Mouse (Mus musculus): ENCODE data around the gene St7. TPM values are rescaled to one million over a fixed set of nuclear protein-coding genes. Genes with fewer than 3 reads are reported as not detected.

The St7 gene
- polyA plus RNA-seq, 2 experiments: 29.7 to 33.0 TPM

GRCm38 (mm10) chr6:17811063-17811462, 118.3 kb downstream of the St7 start:
- H3K36me3 ChIP-seq (ENCODE audit: control insufficient read depth, insufficient read depth, low read length): no peaks in the 10 kb centered on the region
- DNase-seq (ENCODE audit: low spot score) (no peak), ATAC-seq (ENCODE audit: low FRiP score, low read depth) (no peak)
- TF ChIP-seq POLR2A (IDR thresholded peaks at IDR 0.05; ENCODE audit: borderline replicate concordance, extremely low read depth, insufficient read depth, insufficient read length): no peak
- H3K4me3 ChIP-seq (replicated peaks; ENCODE audit: low read length): no peak overlapping the region
- no peak overlapping the region for H3K27ac ChIP-seq (replicated peaks; ENCODE audit: low read depth, low read length)
- WGBS: 79% methylated on average over 2 of the region's 2 CpGs
- H3K9ac ChIP-seq (ENCODE audit: low read depth, low read length, severe bottlenecking): no peak overlapping the region
- H3K4me2 ChIP-seq (replicated peaks; ENCODE audit: low read depth, low read length, severe bottlenecking): no peak overlapping the region
- no peaks in the 10 kb centered on the region for H3K27me3 ChIP-seq (ENCODE audit: control insufficient read depth, insufficient read depth, low read length)
- H3K9me3 ChIP-seq (ENCODE audit: control insufficient read depth, low read length): no peaks in the 10 kb centered on the region
- peaks cover 6% of the 10 kb centered on the region; the same call in 1 of the 2 replicates for H3K4me1 ChIP-seq (ENCODE audit: control insufficient read depth, insufficient read depth, low read length)

GRCm38 (mm10) chr6:17811531-17811930, 118.8 kb downstream of the St7 start:
- Histone ChIP-seq H3K4me1 (ENCODE audit: control insufficient read depth, insufficient read depth, low read length) (peaks cover 6% of the 10 kb centered on the region; the same call in 1 of the 2 replicates), H3K4me2 (replicated peaks; ENCODE audit: low read depth, low read length, severe bottlenecking) (no peak overlapping the region), H3K4me3 (replicated peaks; ENCODE audit: low read length) (no peak overlapping the region), H3K27me3 (ENCODE audit: control insufficient read depth, insufficient read depth, low read length) (no peaks in the 10 kb centered on the region), H3K27ac (replicated peaks; ENCODE audit: low read depth, low read length) (no peak overlapping the region), H3K9ac (ENCODE audit: low read depth, low read length, severe bottlenecking) (no peak overlapping the region), H3K9me3 (ENCODE audit: control insufficient read depth, low read length) (no peaks in the 10 kb centered on the region), H3K36me3 (ENCODE audit: control insufficient read depth, insufficient read depth, low read length) (no peaks in the 10 kb centered on the region)
- TF ChIP-seq POLR2A (IDR thresholded peaks at IDR 0.05; ENCODE audit: borderline replicate concordance, extremely low read depth, insufficient read depth, insufficient read length): no peak
- ATAC-seq (ENCODE audit: low FRiP score, low read depth): no peak
- no peak for DNase-seq (ENCODE audit: low spot score)

GRCm38 (mm10) chr6:17814074-17814649, 121.4 kb downstream of the St7 start:
- Histone ChIP-seq H3K27ac (replicated peaks; ENCODE audit: low read depth, low read length) (no peak overlapping the region), H3K36me3 (ENCODE audit: control insufficient read depth, insufficient read depth, low read length) (no peaks in the 10 kb centered on the region), H3K9me3 (ENCODE audit: control insufficient read depth, low read length) (no peaks in the 10 kb centered on the region), H3K4me3 (replicated peaks; ENCODE audit: low read length) (no peak overlapping the region), H3K4me2 (replicated peaks; ENCODE audit: low read depth, low read length, severe bottlenecking) (no peak overlapping the region), H3K4me1 (ENCODE audit: control insufficient read depth, insufficient read depth, low read length) (peaks cover 14% of the 10 kb centered on the region; the same call in 1 of the 2 replicates), H3K9ac (ENCODE audit: low read depth, low read length, severe bottlenecking) (no peak overlapping the region), H3K27me3 (ENCODE audit: control insufficient read depth, insufficient read depth, low read length) (no peaks in the 10 kb centered on the region)
- no peak for TF ChIP-seq POLR2A (IDR thresholded peaks at IDR 0.05; ENCODE audit: borderline replicate concordance, extremely low read depth, insufficient read depth, insufficient read length)
- ATAC-seq (ENCODE audit: low FRiP score, low read depth): no peak
- no peak for DNase-seq (ENCODE audit: low spot score)
- WGBS: 55% methylated on average over 2 of the region's 2 CpGs

GRCm38 (mm10) chr6:17816865-17817435, 124.2 kb downstream of the St7 start:
- ATAC-seq (ENCODE audit: low FRiP score, low read depth) (peak; percentile 78), DNase-seq (ENCODE audit: low spot score) (peak; percentile 77)
- Histone ChIP-seq H3K4me1 (ENCODE audit: control insufficient read depth, insufficient read depth, low read length) (peaks cover 14% of the 10 kb centered on the region; the same call in 1 of the 2 replicates), H3K4me2 (replicated peaks; ENCODE audit: low read depth, low read length, severe bottlenecking) (no peak overlapping the region), H3K4me3 (replicated peaks; ENCODE audit: low read length) (no peak overlapping the region), H3K27ac (replicated peaks; ENCODE audit: low read depth, low read length) (no peak overlapping the region), H3K27me3 (ENCODE audit: control insufficient read depth, insufficient read depth, low read length) (no peaks in the 10 kb centered on the region), H3K9ac (ENCODE audit: low read depth, low read length, severe bottlenecking) (no peak overlapping the region), H3K9me3 (ENCODE audit: control insufficient read depth, low read length) (no peaks in the 10 kb centered on the region), H3K36me3 (ENCODE audit: control insufficient read depth, insufficient read depth, low read length) (no peaks in the 10 kb centered on the region)
- WGBS: 3% methylated on average over 3 of the region's 3 CpGs
- TF ChIP-seq POLR2A (IDR thresholded peaks at IDR 0.05; ENCODE audit: borderline replicate concordance, extremely low read depth, insufficient read depth, insufficient read length): no peak

- no peak overlapping the region for H3K4me3 ChIP-seq (replicated peaks; ENCODE audit: low read length)
- DNase-seq (ENCODE audit: low spot score) (no peak), ATAC-seq (ENCODE audit: low FRiP score, low read depth) (no peak)
- H3K36me3 ChIP-seq (ENCODE audit: control insufficient read depth, insufficient read depth, low read length): no peaks in the 10 kb centered on the region
- H3K27me3 ChIP-seq (ENCODE audit: control insufficient read depth, insufficient read depth, low read length): no peaks in the 10 kb centered on the region
- 93% methylated on average over 2 of the region's 2 CpGs for WGBS
- no peak overlapping the region for H3K4me2 ChIP-seq (replicated peaks; ENCODE audit: low read depth, low read length, severe bottlenecking)
- no peak for TF ChIP-seq POLR2A (IDR thresholded peaks at IDR 0.05; ENCODE audit: borderline replicate concordance, extremely low read depth, insufficient read depth, insufficient read length)
- H3K27ac ChIP-seq (replicated peaks; ENCODE audit: low read depth, low read length): no peak overlapping the region
- no peaks in the 10 kb centered on the region for H3K9me3 ChIP-seq (ENCODE audit: control insufficient read depth, low read length)
- no peak overlapping the region for H3K9ac ChIP-seq (ENCODE audit: low read depth, low read length, severe bottlenecking)
- no peaks in the 10 kb centered on the region for H3K4me1 ChIP-seq (ENCODE audit: control insufficient read depth, insufficient read depth, low read length)
Observed at GRCm38 (mm10) chr6:17823614-17824013, 130.9 kb downstream of the St7 start.

Measured in limb, embryonic 14.5 days (tissue).